Mouse (Mus musculus): ENCODE results near the gene Tmem274. TPM values are rescaled to one million over a fixed set of nuclear protein-coding genes. Genes with fewer than 3 reads are reported as not detected.

Gene Tmem274
- total RNA-seq, 2 experiments from 2014 or later: not detected

DNA sequence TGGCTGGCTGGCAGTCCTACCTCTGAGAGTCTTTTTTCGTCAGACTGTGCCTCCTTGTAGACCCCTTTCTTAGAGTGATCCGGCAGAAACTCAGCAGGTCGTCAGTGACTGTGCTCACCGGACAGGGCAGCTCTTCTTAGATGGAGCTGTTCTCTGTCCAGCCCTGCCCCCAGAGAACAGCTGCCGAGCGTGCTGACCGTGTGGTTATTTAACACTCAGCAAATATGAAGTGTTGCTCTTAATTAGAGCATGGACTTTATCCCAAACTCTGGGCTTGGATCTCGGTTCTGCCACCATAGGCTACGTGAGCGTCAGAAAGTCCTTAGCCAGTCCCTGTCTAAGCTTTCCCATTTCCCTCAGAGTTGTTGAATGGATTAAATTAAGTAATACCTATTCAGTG lies 44.1 kb downstream of the Tmem274 start:
- no peak for ATAC-seq (replicated peaks; ENCODE audit: poor library complexity)

DNA sequence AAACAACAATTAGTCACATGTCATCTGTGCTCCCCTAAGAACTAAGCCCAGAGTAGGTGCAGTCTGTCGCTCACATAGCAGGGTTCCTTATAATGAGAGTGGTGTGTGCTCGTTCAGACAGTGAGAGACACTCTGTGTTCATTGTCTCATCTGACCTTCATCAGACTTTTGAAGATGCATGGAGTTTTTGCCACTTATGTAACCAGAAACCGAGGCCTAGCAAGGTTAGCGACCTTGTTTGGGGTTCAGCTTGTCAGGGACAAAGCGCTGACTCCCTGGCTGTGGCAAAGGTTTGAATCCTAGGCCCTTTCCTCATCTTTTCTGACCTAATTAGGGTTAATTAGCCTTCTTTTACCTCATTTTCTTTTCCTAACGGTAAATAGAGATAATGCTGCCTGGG lies 46.8 kb downstream of the Tmem274 start:
- ATAC-seq (replicated peaks; ENCODE audit: poor library complexity): no peak

DNA sequence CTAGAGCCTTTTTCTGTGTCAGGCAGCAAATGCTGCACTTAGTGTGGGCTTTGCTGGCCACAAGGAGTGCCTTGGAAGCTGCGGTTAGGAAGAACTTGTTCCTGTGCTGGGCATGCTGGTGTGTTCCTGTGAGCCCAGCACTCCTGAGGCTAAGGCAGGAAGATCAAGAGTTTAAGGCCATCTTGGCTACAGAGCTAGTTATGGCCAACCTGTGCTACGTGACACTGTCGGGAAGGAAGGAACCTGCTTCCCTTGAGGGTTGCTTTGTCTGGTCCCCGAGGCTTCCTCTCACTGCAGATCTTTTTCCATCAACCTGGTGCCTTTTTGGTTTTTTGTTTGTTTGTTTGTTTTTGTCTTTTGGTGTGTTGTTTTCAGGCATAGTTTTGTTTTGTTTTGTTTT lies 48.0 kb downstream of the Tmem274 start:
- ATAC-seq (replicated peaks; ENCODE audit: poor library complexity): no peak

DNA sequence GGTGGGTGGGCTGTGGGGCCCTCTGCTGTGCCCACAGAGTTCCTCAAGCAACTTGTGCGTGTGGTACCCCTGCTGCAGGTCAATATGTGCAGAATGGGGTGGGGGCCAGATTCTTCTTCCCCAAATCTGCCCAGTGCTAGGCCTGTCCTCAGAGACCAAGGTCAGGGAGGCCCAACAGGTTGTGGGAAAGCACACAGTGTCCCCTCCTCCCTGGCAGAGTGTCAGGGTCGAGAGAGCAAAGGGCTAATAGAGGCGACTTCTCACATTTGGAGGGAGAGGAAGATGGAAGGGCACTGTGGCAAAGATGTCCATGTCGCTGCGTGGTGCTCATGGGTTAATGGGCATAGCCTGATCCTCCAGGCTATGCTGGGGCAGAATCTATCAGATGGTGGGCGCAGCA lies 48.6 kb downstream of the Tmem274 start:
- ATAC-seq (replicated peaks; ENCODE audit: poor library complexity): no peak

DNA sequence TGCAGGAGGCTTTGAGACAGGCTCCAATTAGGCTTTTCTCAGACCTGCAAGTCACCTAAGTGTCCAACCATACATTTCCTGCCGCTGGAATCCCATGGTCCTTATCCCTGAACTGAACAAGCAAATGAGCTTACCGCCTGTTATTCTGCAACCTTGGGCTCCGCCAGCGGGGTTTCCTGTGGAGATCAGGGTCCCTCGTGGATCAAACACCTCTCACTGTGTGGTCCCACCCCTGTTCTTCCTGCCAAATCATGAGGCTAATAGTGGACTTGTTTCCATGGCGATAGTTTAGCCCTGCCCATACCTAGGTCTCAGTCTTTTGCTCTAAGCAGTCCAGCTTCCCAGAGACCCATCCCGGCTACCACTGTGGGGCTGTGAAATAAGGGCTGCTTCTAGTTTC lies 49.2 kb downstream of the Tmem274 start:
- no peak for ATAC-seq (replicated peaks; ENCODE audit: poor library complexity)

DNA sequence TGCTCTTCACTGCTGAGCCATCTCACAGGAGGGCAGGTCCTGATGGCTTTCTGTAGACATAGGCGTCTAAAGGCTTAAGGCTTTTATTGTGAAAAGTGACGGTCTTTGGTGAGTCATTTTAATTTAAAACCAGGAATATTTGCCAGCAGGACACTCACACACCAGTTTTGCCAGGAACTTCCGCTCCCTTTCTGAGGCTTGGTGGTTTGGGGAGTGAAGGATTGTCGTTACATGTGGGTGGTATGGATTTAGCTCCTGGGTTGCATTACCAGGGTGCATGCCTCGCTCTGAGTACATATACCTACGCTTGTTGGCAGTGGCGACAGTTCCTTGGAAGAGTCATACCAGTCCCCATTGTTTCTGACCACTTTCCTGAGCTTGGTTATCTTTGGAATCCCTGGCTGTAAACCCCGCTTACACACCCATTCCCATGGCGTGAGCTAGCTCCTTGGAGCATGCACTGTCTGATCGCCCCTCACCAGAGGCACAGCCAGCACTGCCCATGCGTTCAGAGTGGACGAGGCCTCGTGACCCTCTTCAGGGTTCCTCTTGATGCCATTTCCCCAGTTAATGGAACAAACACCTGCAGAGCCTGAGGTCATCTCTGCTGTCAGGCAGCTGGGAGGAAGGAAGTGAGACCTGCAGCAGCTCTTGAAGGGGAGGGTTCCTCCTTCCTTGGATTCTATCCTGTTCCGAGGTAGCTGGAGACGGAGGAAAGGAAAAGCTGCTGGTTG lies 50.6 kb downstream of the Tmem274 start:
- ATAC-seq (replicated peaks; ENCODE audit: poor library complexity): no peak

DNA sequence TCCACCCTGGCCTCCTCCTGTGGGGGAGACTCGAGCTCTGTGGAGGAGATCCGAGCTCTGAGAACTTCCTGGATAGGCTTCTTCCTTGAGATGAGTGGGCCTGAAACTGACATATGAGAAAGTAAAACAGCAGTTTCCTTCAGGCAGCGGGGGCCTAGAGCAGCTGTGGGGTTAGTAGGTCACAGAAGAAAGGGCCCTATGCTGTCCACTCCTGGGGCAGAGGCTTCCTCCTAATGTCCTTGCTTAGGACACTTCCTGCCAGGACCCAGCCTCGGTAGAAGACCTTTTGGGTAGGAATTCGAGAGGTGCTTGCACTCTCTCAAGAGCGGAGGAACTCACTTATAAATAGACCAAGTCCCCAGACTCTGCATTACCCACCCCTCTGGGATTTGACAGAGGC lies 52.5 kb downstream of the Tmem274 start:
- no peak for ATAC-seq (replicated peaks; ENCODE audit: poor library complexity)

Other genes starting within 250 kb of the Tmem274 start
- 18.6 and 21.5 TPM in 2 replicates for gene Kif1b, start 169.7 kb upstream of the Tmem274 start, total RNA-seq (2015)
- 25.9 and 28.4 TPM in 2 replicates for gene Kif1b, start 169.7 kb upstream of the Tmem274 start, total RNA-seq (2017)
- gene Ube4b, start 50.6 kb upstream of the Tmem274 start, total RNA-seq (2015): 42.0 and 43.2 TPM in 2 replicates
- 35.1 and 42.1 TPM in 2 replicates for gene Ube4b, start 50.6 kb upstream of the Tmem274 start, total RNA-seq (2017)
- not detected in 2 replicates for gene Rbp7, start 22.4 kb upstream of the Tmem274 start, total RNA-seq (2015)
- not detected in 2 replicates for gene Rbp7, start 22.4 kb upstream of the Tmem274 start, total RNA-seq (2017)
- 7.4 and 8.0 TPM in 2 replicates for gene Nmnat1, start 7.8 kb downstream of the Tmem274 start, total RNA-seq (2015)
- gene Nmnat1, start 7.8 kb downstream of the Tmem274 start, total RNA-seq (2017): 12.4 and 14.4 TPM in 2 replicates
- gene Lzic, start 7.9 kb downstream of the Tmem274 start, total RNA-seq (2015): 25.2 and 26.8 TPM in 2 replicates
- 81.4 and 111 TPM in 2 replicates for gene Lzic, start 7.9 kb downstream of the Tmem274 start, total RNA-seq (2017)
- gene Ctnnbip1, start 40.9 kb downstream of the Tmem274 start, total RNA-seq (2015): 2.2 and 3.4 TPM in 2 replicates
- 1.6 and 3.4 TPM in 2 replicates for gene Ctnnbip1, start 40.9 kb downstream of the Tmem274 start, total RNA-seq (2017)
- 2.2 and 4.0 TPM in 2 replicates for gene Clstn1, start 109.1 kb downstream of the Tmem274 start, total RNA-seq (2015)
- 4.1 and 5.9 TPM in 2 replicates for gene Clstn1, start 109.1 kb downstream of the Tmem274 start, total RNA-seq (2017)
- gene Pik3cd, start 225.2 kb downstream of the Tmem274 start, total RNA-seq (2015): 32.2 and 33.0 TPM in 2 replicates
- gene Pik3cd, start 225.2 kb downstream of the Tmem274 start, total RNA-seq (2017): 59.5 and 66.5 TPM in 2 replicates